Mouse (Mus musculus) MEL (cell line): ENCODE measurements around the gene Ctr9.

Experiments
- CHD2 ChIP-seq: IDR thresholded peaks from 2 replicates; pipeline ENCODE4 v1.6.1; 2011; ENCODE audit warnings: low read length, improper control_type of control experiment
- CTCF ChIP-seq, 3 experiments: IDR thresholded peaks in 2 of 3; conservative IDR thresholded peaks in 1 of 3; 2 replicates each; pipeline ENCODE4 v1.5.1; 2011 to 2012; ENCODE audit warnings: low read length in 3 of 3, low read depth in 2 of 3, mild to moderate bottlenecking in 2 of 3, improper control_type of control experiment in 1 of 3, inconsistent platforms in 1 of 3, mixed read lengths in 1 of 3, moderate library complexity in 1 of 3; ENCODE audit not compliant: control insufficient read depth in 1 of 3, insufficient read depth in 1 of 3, poor library complexity in 1 of 3, severe bottlenecking in 1 of 3
- HCFC1 ChIP-seq: IDR thresholded peaks from 2 replicates; pipeline ENCODE4 v1.6.1; 2012; ENCODE audit warnings: low read depth, mild to moderate bottlenecking, inconsistent platforms, low read length, improper control_type of control experiment, moderate library complexity
- POLR2A ChIP-seq, 2 experiments: IDR thresholded peaks; 2 replicates each; pipeline ENCODE4 v1.6.1; 2011 to 2012; ENCODE audit warnings: low read length in 2 of 2, mild to moderate bottlenecking in 2 of 2, control low read depth in 1 of 2, improper control_type of control experiment in 1 of 2, low read depth in 1 of 2, moderate library complexity in 1 of 2; ENCODE audit not compliant: control insufficient read depth in 1 of 2, insufficient read depth in 1 of 2, poor library complexity in 1 of 2

GRCm38 (mm10) chr7:111069439-111070166 lies 40.9 kb downstream of the Ctr9 start:
- TF ChIP-seq CTCF (IDR thresholded peaks at IDR 0.05 in 2 of 3, conservative IDR thresholded peaks at IDR 0.05 in 1 of 3; ENCODE audit: control insufficient read depth in 1 of 3, insufficient read depth in 1 of 3, low read depth in 2 of 3, low read length in 3 of 3, poor library complexity in 1 of 3, severe bottlenecking in 1 of 3) (no peak), CHD2 (no peak; the same call in 1 of the 2 replicates), POLR2A (IDR thresholded peaks at IDR 0.05; ENCODE audit: control insufficient read depth in 1 of 2, insufficient read depth in 1 of 2, low read depth in 1 of 2, low read length in 2 of 2, poor library complexity in 1 of 2) (peak in 1 of 2 experiments; percentile 55; a peak in 2 of 4 replicates), HCFC1 (no peak)
